Mouse (Mus musculus) spleen, adult 2 months (tissue): Measurements from ENCODE around the gene Ptprm. TPM values are rescaled to one million over a fixed set of nuclear protein-coding genes. Genes with fewer than 3 reads are reported as not detected.

Source experiments
- DNase-seq, 2 experiments: peaks; one replicate each; pipeline versions ENCODE4 v3.0.0 to v3.0.0-alpha.2; 2012 to 2021; ENCODE audit warnings: low spot score in 2 of 2, low read depth in 1 of 2
- H3K27ac ChIP-seq: fragments of 200-500 bp; 2 replicates; pipeline ENCODE4 v1.5.1; 2012; ENCODE audit warnings: low read length, inconsistent platforms; ENCODE audit not compliant: insufficient read depth
- H3K27me3 ChIP-seq: fragments of 200-500 bp; 2 replicates; pipeline ENCODE4 v1.6.1; 2012; ENCODE audit warnings: mild to moderate bottlenecking, moderate library complexity, low read length, inconsistent platforms; ENCODE audit not compliant: control insufficient read depth, insufficient read depth
- H3K36me3 ChIP-seq: fragments of 200-500 bp; 2 replicates; pipeline ENCODE4 v1.6.1; 2012; ENCODE audit warnings: mild to moderate bottlenecking, low read length, inconsistent platforms; ENCODE audit not compliant: control insufficient read depth, insufficient read depth
- H3K4me1 ChIP-seq: fragments of 200-500 bp; 2 replicates; pipeline ENCODE4 v1.6.1; 2011; ENCODE audit warnings: inconsistent platforms; ENCODE audit not compliant: control insufficient read depth, insufficient read depth, insufficient read length
- H3K4me3 ChIP-seq: fragments of 200-500 bp; 2 replicates; pipeline ENCODE4 v1.5.1; 2011; ENCODE audit warnings: mild to moderate bottlenecking, inconsistent platforms; ENCODE audit not compliant: insufficient read depth, insufficient read length; ENCODE audit errors: extremely low read depth
- CTCF ChIP-seq: fragments of 200-500 bp; IDR thresholded peaks from 2 replicates; pipeline ENCODE4 v1.5.1; 2011; ENCODE audit warnings: mild to moderate bottlenecking, inconsistent platforms; ENCODE audit not compliant: insufficient read depth, insufficient read length, insufficient replicate concordance; ENCODE audit errors: extremely low read depth
- POLR2A ChIP-seq: fragments of 200-500 bp; IDR thresholded peaks from 2 replicates; pipeline ENCODE4 v1.6.1; 2011; ENCODE audit warnings: low read depth, low read length, inconsistent platforms
- WGBS: fragments of 180-500 bp; shearing (Covaris S2); methylation state at CpG from one replicate; pipeline ENCODE4 v1.1.7; 2018; 5-methylcytosine and 5-hydroxymethylcytosine counted together
- polyA plus RNA-seq: library from polyadenylated mRNA; depleted of rRNA; stranded (reverse); fragments of >200 nt; gene quantifications from 2 replicates; pipeline ENCODE4 v1.2.3, GENCODE M21; 2012

Gene Ptprm
- polyA plus RNA-seq, 1 experiment = 5.0 TPM

GRCm38 (mm10) chr17:67087585-67087984 lies 266.7 kb downstream of the Ptprm start:
- WGBS = 73% methylated on average over 5 of the region's 5 CpGs
- H3K27ac ChIP-seq = no peak overlapping the region
- H3K4me1 ChIP-seq = no peaks in the 10 kb centered on the region
- no peaks in the 10 kb centered on the region for H3K36me3 ChIP-seq
- TF ChIP-seq CTCF (no peak), POLR2A (no peak)
- no peak for DNase-seq
- no peak overlapping the region for H3K4me3 ChIP-seq
- H3K27me3 ChIP-seq = no peaks in the 10 kb centered on the region

DNA sequence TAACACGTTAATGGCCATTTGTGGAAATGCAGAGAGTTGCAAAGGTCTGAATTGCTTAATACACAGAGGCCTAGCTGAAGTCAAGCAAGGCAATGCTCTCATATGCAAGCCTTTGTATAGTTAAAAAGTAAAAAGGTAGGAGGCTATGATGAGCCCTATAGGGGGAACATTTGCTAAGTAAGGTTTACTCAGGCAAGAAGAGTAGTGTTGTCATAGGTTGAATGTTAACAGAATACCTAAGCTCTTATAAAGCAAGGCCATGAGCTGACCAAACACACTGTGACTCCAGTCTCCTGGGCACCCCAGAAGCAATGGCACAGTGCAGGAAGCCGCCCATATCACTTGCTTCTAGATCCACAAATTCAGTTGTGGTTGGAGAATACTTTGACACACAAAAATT lies 267.4 kb downstream of the Ptprm start:
- WGBS = 70% methylated on average over 2 of the region's 2 CpGs

DNA sequence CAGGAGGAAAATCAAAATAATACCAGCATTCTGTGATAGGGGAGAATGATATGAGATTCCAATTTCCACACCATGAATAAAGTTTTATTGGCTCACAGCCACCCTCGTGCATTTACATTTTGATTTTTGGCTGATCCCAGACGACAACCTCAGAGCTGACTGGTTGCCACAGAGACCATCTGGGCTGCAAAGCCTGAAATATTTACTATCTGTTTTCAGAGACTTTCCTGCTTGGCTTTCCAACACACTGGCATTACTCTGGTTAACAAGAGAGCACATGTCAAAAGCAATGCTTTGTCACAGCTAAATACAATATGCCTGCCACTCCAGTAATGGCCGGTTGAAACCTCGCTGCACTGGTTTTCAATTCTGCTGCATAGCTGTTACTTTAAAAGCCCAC lies 269.8 kb downstream of the Ptprm start:
- no peak overlapping the region for H3K27ac ChIP-seq
- WGBS = 81% methylated on average over 4 of the region's 4 CpGs
- no peak for DNase-seq
- no peaks in the 10 kb centered on the region for H3K27me3 ChIP-seq
- no peak for TF ChIP-seq POLR2A
- no peak for TF ChIP-seq CTCF
- H3K4me1 ChIP-seq = no peaks in the 10 kb centered on the region
- no peak overlapping the region for H3K4me3 ChIP-seq
- no peaks in the 10 kb centered on the region for H3K36me3 ChIP-seq

More for the DNA sequence above, 267.4 kb downstream of the Ptprm start:
- no peak for TF ChIP-seq CTCF
- no peak for TF ChIP-seq POLR2A
- DNase-seq = no peak
- Histone ChIP-seq H3K27ac (no peak overlapping the region), H3K4me3 (no peak overlapping the region), H3K27me3 (no peaks in the 10 kb centered on the region), H3K36me3 (no peaks in the 10 kb centered on the region), H3K4me1 (no peaks in the 10 kb centered on the region)

DNA sequence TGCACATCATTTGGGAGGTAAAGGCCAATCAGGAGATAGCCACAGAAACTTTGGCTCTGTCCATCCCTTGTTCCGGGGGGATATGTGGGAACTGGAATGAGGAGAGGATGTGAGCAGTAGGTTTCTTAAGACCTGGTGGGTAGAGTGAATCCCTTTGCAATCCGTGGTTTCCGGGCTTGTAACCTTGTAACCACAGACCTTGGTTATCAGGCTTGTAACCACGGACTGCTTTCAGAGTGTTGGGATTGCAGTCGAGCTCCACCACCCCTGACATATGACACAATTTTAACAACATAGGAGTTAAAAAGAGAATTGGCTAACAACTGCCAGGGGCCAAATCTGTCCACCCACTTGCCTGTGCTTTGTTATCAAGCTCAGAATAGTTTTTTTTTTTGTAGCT lies 270.2 kb downstream of the Ptprm start:
- H3K36me3 ChIP-seq = no peaks in the 10 kb centered on the region
- H3K4me1 ChIP-seq = no peaks in the 10 kb centered on the region
- no peaks in the 10 kb centered on the region for H3K27me3 ChIP-seq
- WGBS = 43% methylated on average over 5 of the region's 5 CpGs
- H3K27ac ChIP-seq = no peak overlapping the region
- no peak for TF ChIP-seq POLR2A
- TF ChIP-seq CTCF = no peak
- no peak overlapping the region for H3K4me3 ChIP-seq
- no peak for DNase-seq

DNA sequence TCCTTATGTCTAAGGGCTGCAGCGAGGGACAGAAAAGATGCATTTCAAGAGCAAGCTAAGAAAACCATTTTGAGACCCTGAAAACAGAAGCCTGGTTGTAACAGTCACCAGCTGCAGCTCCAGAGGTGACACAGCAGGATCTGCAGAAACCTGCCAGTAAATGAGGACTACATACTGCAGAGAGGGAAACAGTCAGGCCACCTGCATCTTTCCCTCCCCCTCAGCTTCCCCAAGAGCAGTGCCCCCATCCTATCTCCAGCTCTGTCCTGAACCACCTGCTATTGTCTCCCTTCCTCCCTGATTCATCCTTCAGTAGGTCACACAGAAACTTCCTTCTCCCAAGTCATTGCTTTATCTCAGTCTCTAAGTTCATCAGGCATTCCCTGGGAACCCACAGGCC lies 274.7 kb downstream of the Ptprm start:
- Histone ChIP-seq H3K27ac (no peak overlapping the region), H3K27me3 (no peaks in the 10 kb centered on the region), H3K4me1 (no peaks in the 10 kb centered on the region), H3K4me3 (no peak overlapping the region), H3K36me3 (no peaks in the 10 kb centered on the region)
- TF ChIP-seq POLR2A (no peak), CTCF (no peak)
- DNase-seq = no peak
- 66% methylated on average over 1 of the region's 1 CpGs for WGBS

GRCm38 (mm10) chr17:67073580-67073979 lies 280.7 kb downstream of the Ptprm start:
- Histone ChIP-seq H3K36me3 (no peaks in the 10 kb centered on the region), H3K4me1 (no peaks in the 10 kb centered on the region), H3K4me3 (no peak overlapping the region), H3K27ac (no peak overlapping the region), H3K27me3 (no peaks in the 10 kb centered on the region)
- TF ChIP-seq CTCF (no peak), POLR2A (no peak)
- DNase-seq = no peak
- 89% methylated on average over 4 of the region's 4 CpGs for WGBS

DNA sequence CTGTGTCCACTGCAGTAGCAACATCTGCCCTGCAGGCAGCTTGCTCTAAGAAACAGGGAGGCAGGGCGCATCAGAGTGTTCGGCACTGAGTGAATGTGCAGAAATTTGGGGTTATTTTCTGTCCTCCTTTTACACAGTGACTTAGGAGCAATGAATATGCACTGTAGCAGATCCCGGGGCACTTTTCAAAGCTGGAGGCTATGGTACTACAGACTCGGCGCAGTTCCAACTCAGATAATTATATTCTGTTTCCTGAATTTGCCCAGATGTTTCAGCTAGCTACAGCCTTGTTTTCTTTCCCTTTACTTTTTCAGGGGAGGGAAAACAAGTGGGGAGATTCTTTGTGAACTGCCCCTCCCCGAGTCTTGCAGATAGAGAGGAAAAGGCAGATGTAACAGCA lies 281.1 kb downstream of the Ptprm start:
- H3K36me3 ChIP-seq = no peaks in the 10 kb centered on the region
- TF ChIP-seq CTCF (no peak), POLR2A (no peak)
- H3K27ac ChIP-seq = no peak overlapping the region
- H3K4me1 ChIP-seq = no peaks in the 10 kb centered on the region
- H3K4me3 ChIP-seq = no peak overlapping the region
- no peaks in the 10 kb centered on the region for H3K27me3 ChIP-seq
- 78% methylated on average over 6 of the region's 6 CpGs for WGBS
- DNase-seq = no peak
